Mouse (Mus musculus) mesoderm, embryonic 11.5 days (tissue): ENCODE data around the gene Gstt4.
"Not testable (repeated sequence)": the region's sequence is repeated elsewhere in the genome, so short reads cannot be mapped to it uniquely, and the experiment has no call there.

Experiments
- DNase-seq: peaks from one replicate; pipeline ENCODE4 v3.0.0-alpha.2; 2012; ENCODE audit warnings: low read depth, low spot score

The Gstt4 gene

GRCm38 (mm10) chr10:75789841-75790240 is 32.5 kb downstream of the Gstt4 start:
- no peak for DNase-seq

GRCm38 (mm10) chr10:75789081-75789735 is 33.1 kb downstream of the Gstt4 start:
- no peak for DNase-seq

GRCm38 (mm10) chr10:75788277-75788676 is 34.1 kb downstream of the Gstt4 start:
- DNase-seq, result no peak

GRCm38 (mm10) chr10:75785442-75785841 is 36.9 kb downstream of the Gstt4 start:
- DNase-seq, result no peak

GRCm38 (mm10) chr10:75780769-75781578 is 41.4 kb downstream of the Gstt4 start, which contains the start of the genes Gm20441 and Gstt3:
TSS of gene Gm20441 (minus strand) at chr10:75780954.
TSS of gene Gstt3 (minus strand) at chr10:75781414.
- peak; percentile 73 for DNase-seq

GRCm38 (mm10) chr10:75779206-75780174 is 42.9 kb downstream of the Gstt4 start:
- DNase-seq, result no peak

GRCm38 (mm10) chr10:75777885-75778284 is 44.5 kb downstream of the Gstt4 start:
- no peak for DNase-seq

GRCm38 (mm10) chr10:75776562-75776961 is 45.8 kb downstream of the Gstt4 start:
- DNase-seq, result no peak

- no peak for DNase-seq
Measured at GRCm38 (mm10) chr10:75774587-75774986, 47.8 kb downstream of the Gstt4 start.

- no peak for DNase-seq
Measured at GRCm38 (mm10) chr10:75774102-75774501, 48.2 kb downstream of the Gstt4 start.

- peak; percentile 89 for DNase-seq
Measured at GRCm38 (mm10) chr10:75772795-75773664, 49.3 kb downstream of the Gstt4 start, which contains the start of gene Ddt. TSS of gene Ddt (minus strand) at chr10:75773414.

- DNase-seq, result not testable (repeated sequence)
Measured at GRCm38 (mm10) chr10:75767756-75768155, 54.6 kb downstream of the Gstt4 start.

- no peak for DNase-seq
Measured at GRCm38 (mm10) chr10:75766856-75767255, 55.5 kb downstream of the Gstt4 start.
